Mouse (Mus musculus): ENCODE results near the gene Dpy19l3.

Gene Dpy19l3

DNA sequence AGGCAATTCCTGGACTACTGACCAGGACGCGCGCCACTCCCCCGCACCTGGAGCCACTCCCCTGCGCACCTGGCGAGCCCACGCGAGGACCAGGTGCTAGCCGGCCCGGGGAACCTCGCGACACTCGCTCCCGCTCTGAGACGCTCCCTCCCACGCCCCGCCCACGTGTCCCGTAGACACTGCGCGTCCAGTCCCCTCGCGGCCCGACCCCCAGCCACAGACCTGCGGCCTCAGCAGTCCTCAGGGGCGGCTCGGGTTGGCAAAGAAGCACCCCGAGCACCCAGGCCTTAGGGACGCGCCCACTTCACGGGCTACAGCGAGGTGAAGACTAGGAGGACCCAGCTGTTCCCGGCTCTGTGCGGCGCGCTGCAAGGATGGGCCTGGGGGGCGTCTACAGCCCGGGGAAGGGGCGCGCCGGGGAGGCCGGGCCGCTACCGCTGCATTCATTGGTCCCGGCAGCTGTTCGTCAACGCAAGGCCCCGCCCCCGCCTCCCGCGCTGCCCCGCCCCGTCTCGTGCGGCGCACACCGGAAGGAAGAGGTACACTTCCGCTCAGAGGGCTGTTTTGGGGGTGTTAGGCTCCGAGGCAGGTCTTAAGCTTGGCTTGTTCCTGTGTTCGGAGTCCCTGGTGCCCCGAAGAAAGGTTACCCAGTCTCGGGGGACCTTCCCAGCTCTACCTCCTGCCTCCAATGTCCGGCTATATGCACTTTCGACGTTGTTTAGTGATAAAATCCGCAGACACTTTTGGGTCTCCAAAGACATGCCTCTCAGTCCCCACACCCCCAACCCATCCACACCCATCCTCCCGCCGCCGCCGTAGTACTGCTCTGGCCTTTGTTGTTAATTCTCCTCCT lies at the start of gene Dpy19l3:
TSS of gene Dpy19l3 (minus strand) at position 422 of the 853 bp plus-strand sequence.
- no peak for TF ChIP-seq GATA4 (IDR thresholded peaks at IDR 0.05; ENCODE audit: insufficient replicate concordance, low read length)

DNA sequence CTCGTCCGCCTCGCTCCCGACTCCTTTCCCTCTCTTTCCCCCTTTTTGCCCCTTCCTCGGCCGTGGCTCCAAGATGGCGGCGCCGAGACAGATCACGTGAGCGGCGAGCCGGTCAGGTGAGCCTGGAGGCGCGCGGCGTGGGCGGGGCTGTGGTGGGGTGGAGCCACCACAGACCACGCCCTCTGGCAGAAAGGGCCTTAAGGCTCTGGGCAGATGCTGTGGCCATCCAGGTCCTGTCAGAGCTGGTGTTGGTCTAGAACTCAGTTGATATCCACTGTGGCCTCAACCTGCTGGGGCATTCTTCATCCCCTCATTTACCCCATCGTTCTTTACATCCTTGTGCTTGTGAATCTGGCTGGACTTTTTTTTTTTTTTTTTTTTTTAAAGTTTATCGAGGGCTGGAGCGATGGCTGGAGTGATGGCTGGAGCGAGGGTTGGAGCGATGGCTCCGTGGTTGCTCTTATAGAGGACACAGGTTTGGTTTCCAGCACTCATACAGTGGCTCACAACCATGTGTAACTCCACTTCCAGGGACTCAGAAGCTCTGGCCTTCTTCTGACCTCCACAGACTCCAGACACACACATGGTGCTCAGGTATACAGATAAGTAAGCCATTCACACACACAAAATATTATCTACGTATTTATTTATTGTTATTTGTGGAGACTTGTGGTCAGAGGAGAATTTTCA lies 48.8 kb upstream of the Dpy19l3 start, which contains the start of gene Zfp507:
TSS of gene Zfp507 (minus strand) at position 98 of the 690 bp plus-strand sequence.
- no peak for TF ChIP-seq GATA4 (IDR thresholded peaks at IDR 0.05; ENCODE audit: insufficient replicate concordance, low read length)

DNA sequence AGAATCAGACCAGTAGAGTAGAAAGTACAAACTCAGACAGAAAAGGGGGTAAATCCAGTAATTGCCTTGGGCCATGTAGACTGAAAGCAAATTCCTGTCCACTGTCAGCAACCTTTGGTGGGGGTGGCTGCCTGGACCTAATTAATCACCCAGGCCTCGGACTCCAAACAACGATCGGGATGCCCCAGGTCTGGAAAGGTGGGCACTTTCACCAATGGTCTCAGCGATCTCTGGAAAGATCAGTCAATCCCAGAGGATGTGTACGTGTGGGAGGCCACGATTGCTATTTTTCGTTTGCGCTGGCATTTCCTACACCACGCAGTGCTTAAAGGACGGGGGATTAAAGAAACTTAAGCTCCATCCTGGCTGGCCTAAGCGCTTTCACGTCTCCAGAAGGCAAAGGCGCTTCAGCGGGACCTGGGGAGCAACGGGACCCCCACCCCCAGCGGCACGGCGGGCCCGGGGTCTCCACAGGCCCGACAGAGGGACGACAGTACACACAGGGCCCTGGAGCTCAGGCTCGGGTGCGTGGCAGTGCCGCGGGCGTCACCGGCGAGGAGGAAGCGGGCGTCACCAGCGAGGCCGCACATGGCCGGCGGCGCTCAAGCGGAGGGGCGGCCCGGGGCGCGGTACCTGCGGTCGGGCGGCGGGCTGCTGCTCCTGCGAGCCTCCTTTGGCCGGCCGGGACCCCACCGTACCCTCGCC lies 48.1 kb upstream of the Dpy19l3 start:
- no peak for TF ChIP-seq GATA4 (IDR thresholded peaks at IDR 0.05; ENCODE audit: insufficient replicate concordance, low read length)

GRCm38 (mm10) chr7:35796123-35796522 lies 41.9 kb upstream of the Dpy19l3 start:
- no peak for TF ChIP-seq GATA4 (IDR thresholded peaks at IDR 0.05; ENCODE audit: insufficient replicate concordance, low read length)

DNA sequence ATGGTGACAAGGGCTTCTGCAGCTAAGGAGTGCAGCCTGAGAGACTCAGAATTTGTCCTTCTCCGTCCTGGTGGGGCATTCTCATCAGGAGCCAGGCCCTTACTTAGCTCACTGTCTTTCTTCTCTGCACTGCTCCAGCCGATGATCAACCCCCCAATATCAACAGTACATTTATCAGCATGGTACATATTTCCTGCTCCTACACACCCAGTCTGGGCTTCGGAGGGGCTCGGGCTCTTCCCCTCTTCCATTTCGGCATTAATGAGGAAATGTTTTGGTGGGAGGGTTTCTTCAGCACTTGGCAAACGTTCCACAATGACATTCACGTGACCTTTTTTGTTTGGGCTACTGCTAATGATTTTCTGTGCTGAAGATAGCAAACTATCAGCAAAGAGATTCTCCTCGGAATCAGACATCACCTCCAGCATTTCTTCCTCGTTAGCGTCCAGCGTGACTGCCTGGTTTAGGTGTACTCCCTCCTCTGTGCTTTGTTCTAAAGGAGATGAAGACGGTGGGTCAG lies 40.0 kb upstream of the Dpy19l3 start:
- no peak for TF ChIP-seq GATA4 (IDR thresholded peaks at IDR 0.05; ENCODE audit: insufficient replicate concordance, low read length)

GRCm38 (mm10) chr7:35792150-35792848 lies 38.0 kb upstream of the Dpy19l3 start:
- no peak for TF ChIP-seq GATA4 (IDR thresholded peaks at IDR 0.05; ENCODE audit: insufficient replicate concordance, low read length)

GRCm38 (mm10) chr7:35790926-35791325 lies 36.7 kb upstream of the Dpy19l3 start:
- TF ChIP-seq GATA4 (IDR thresholded peaks at IDR 0.05; ENCODE audit: insufficient replicate concordance, low read length), result no peak

- TF ChIP-seq GATA4 (IDR thresholded peaks at IDR 0.05; ENCODE audit: insufficient replicate concordance, low read length), result no peak
Measured at GRCm38 (mm10) chr7:35790201-35790600, 35.9 kb upstream of the Dpy19l3 start.

GRCm38 (mm10) chr7:35785579-35785978 lies 31.3 kb upstream of the Dpy19l3 start:
- TF ChIP-seq GATA4 (IDR thresholded peaks at IDR 0.05; ENCODE audit: insufficient replicate concordance, low read length), result no peak

GRCm38 (mm10) chr7:35782252-35782651 lies 28.0 kb upstream of the Dpy19l3 start:
- no peak for TF ChIP-seq GATA4 (IDR thresholded peaks at IDR 0.05; ENCODE audit: insufficient replicate concordance, low read length)

- no peak for TF ChIP-seq GATA4 (IDR thresholded peaks at IDR 0.05; ENCODE audit: insufficient replicate concordance, low read length)
Measured at GRCm38 (mm10) chr7:35774127-35774526, 19.9 kb upstream of the Dpy19l3 start.

GRCm38 (mm10) chr7:35772347-35772746 lies 18.1 kb upstream of the Dpy19l3 start:
- TF ChIP-seq GATA4 (IDR thresholded peaks at IDR 0.05; ENCODE audit: insufficient replicate concordance, low read length), result no peak

DNA sequence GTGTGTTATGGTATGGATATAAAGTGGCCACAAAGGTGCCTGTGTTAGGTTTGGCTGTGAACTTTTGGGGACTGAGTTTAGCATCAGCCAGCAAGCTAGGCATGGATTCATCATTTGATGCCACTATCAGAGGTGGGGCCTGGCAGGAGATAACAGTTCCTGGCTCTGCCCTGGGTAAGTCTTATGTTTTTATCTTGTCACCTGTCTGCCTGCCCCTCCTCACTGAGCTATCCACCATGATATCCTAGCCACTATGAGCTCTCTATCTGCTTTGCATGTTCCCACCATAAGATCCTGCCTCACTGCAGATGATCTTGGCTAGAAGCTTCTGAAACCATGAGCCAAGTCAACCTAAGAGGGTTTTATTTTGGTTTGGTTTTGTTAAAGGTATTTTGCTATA lies 16.9 kb upstream of the Dpy19l3 start:
- TF ChIP-seq GATA4 (IDR thresholded peaks at IDR 0.05; ENCODE audit: insufficient replicate concordance, low read length), result no peak

DNA sequence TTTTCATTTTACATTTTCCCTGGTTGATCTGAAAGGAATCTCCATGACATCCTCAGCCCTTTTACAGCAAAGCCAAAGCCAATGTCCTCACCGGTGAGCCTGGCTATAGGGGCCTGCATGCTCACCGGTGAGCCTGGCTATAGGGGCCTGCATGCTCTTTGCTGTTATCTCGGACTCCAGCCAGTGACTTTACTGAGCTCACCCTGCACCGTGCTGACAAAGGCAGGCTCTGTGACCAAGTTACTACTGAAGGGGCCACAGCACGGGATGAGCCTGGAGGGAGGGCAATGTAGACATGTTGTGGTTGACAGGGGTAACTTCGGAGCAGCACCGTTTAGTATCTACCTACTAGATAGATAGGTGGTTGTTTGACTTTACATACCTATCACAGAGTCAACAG lies 15.9 kb upstream of the Dpy19l3 start:
- no peak for TF ChIP-seq GATA4 (IDR thresholded peaks at IDR 0.05; ENCODE audit: insufficient replicate concordance, low read length)

DNA sequence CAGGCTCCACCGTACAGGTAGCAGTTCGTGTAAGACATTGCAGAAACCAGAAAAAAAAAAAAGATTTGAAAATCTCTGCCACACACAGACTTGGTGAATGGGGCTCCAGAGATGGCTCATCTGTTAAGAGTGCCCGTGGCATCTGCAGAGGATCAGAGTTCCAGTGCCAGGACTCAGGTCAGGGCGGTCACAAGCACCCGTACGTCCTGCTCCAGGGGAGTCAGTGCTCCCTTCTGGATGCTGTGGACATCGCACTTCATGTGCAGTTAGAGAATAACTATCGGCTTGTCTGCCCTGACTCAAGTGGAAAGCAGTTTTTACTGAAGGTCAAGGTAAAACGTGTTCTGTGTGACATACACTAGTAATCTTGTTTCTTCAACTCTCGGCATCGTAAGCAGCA lies 10.2 kb upstream of the Dpy19l3 start:
- TF ChIP-seq GATA4 (IDR thresholded peaks at IDR 0.05; ENCODE audit: insufficient replicate concordance, low read length), result no peak
